Mouse (Mus musculus) T-cell, adult 2 months (primary cell): ENCODE results near the gene Etnk1.
"Not testable (repeated sequence)": the region's sequence is repeated elsewhere in the genome, so short reads cannot be mapped to it uniquely, and the experiment has no call there.

Experiments used
- DNase-seq: peaks from one replicate; pipeline ENCODE4 v3.0.0; 2022; ENCODE audit warnings: low spot score

Etnk1 gene

DNA sequence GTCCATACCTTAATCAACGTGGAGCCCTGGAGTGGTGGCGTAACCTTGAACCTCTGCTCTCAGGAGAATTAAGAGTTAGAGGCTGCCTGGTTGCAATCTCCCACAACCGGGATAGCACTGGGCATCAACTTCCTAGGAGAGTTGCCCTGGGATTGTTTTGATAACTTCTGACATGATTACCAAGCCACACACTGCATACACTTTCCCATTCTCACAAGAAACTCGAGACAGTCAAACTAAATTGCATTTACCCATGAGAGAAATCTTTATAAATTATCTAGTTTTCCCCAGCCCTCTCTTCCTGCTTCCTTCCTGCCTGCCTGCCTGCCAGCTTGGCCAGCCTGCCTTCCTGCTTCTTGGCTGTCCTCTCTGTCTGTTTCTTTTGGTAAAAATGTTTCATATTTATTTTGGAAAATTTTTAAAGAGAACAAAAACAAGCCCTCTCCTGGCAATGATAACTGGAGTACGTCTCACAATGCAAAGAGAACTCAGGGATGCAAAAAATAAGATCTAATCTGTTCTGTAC is 17.2 kb upstream of the Etnk1 start:
- DNase-seq = no peak

DNA sequence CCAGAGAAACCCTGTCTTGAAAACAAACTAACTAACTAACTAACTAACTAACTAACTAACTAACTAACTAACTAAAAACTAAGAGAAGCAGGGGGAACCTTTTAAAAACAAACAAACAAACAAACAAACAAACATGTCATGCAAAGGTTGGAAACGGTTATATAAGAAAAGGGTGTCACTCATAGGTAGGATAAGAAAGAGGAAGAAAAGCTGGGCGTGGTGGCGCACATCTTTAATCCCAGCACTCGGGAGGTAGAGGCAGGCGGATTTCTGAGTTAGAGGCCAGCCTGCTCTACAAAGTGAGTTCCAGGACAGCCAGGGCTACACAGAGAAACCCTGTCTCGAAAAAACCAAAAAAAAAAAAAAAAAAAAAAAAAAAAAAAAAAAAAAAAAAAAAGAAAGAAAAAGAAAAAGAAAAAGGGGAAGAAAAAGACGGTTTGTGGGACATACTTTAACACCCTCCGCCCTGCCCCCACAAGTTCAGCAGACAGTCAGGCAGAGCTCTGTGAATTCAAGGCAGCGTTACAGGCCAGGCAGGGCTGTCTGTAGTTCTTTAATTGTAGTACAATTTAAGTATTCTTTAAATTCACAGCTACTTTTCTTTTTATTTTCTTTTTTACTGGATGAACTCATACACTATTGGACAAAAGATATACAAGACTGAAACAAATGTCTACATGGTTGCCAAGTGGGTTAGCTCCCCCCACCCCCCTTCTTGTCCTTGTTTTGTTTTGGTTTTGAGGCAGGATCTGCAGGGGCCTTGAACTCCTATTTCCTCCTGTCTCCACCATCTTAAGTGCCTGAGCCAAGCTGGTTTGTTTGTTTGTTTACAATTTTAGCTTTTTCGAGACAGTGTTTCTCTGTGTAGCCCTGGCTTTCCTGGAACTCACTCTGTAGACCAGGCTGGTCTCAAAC is 15.7 kb upstream of the Etnk1 start:
- not testable (repeated sequence) for DNase-seq

DNA sequence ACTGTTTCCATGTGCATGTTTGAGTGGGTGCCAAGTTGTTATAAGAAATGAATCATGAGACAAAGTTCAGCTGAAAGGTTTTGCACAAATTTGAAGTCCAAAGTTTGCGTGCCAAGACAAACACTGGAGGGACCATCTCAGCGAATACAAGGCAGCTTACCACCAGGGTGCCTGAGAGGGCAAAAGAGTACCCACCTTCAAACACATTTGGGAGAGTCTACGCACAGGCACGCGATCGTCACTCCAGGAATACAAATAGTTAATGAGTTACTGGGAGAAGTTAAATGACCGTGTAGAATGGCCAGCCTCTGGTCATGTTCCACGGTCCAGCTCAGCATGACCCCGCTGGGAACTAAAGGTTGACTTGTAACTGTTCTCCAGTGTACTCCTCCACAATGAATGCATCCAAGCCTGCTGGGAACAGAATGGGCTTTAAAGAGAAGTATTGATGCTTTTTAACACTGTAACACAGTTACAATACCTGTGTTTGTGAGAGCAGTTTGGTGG is 14.6 kb upstream of the Etnk1 start:
- DNase-seq = no peak

DNA sequence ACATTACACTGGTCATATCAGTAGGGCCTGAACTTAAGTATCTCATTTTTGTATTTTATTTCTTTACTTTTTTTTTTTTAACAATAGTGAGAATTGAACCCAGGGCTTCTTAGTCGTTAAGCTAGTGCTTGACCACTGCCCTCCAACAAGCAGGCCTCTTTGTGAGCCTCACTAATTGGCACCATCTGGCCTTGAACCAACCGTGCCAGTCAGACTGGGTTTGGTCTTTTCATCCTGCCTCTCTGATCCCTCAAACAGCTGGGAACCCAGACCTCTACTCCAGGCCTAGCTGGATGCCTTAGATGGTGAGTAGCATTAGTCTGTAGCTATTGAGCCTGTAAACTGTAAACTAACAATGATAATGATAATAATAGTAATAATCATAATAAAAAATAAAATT is 13.9 kb upstream of the Etnk1 start:
- DNase-seq = no peak

DNA sequence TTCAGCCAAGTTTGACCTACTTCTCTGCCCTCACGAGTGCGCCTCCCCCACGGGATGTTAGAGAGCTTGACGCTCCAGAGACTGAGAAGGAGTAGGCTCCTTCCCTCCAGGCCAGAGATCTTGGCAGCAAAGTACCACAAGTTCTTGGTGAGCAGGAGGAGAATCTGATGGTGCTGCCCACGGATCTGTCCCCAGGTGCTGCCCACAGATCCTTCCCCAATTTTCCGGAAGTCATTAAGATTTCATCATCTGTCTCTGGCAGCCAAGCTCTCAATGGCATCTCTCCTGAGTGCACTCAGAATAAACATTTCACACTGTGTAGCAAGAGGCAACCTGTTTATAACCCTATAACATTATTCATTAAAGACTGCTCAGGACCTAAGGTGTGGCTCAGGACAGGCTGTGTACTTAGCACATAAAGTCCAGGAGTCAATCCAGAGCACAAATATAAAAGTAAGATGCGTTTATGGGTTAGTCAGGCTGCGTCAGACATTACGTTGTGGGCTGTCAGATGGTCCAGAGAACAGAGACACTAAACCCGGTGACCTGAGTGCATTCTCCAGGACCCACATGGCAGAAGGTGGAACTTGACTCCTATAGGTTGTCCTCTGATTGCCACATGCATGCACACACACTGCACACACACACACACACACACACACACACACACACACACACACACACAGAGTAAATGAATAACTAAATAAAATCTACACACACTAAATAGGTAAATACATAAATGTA is 13.1 kb upstream of the Etnk1 start:
- no peak for DNase-seq

DNA sequence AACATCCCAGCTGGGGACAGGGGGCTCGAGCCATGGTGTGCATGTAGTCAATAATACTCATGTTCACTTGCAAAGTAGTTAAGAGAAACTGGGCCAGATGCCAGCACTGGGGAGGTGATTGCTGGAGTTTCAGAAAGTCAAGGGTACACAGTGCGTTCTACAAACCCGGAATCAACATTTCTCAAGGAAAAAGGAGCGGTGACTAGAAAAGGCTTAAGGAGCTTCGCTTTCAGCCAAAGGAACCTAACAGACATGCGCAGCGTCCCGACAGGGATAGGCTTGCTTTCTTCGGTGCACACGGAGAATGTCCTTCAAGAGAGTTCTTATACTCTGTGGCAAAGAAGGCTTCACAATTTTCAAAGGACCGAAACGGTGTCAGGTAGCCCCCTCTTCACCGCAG is 12.1 kb upstream of the Etnk1 start:
- DNase-seq = no peak

DNA sequence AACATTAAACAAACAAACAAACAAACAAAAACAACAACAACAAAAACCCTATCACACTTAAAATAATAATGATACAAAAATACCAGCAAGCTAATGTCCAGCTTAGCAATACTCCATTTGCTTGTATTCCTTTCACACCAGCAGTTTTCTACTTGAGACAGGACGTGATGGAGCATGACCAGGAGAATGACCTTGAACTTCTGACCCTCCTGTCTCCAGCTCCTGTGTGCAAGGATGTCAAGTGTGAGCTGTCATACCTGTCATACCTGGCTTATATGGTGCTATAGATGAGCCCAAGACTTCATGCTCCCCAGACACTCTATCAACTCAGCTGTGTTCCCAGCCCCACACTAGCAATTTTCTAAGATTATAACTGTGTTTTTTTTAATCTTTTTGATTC is 11.0 kb upstream of the Etnk1 start:
- DNase-seq = no peak

DNA sequence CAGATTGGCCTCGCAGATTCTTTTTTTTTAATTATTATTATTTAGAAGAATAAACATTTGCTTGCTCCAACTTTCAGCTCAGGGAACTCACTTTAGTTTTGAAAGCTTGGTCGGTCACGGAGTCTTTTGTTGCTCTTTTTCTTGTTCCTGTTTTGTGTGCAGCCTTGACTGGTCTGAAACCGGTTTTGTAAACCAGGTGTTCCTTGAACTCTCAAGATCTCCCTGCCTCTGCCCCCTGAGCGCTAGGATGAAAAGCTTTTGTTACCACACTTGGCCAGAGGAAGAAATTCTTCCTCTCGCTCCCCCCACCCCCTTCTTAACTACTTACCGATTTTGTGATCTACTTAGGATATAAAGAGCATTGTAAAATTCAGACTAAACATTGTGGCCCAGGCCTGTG is 10.3 kb upstream of the Etnk1 start:
- DNase-seq = no peak

DNA sequence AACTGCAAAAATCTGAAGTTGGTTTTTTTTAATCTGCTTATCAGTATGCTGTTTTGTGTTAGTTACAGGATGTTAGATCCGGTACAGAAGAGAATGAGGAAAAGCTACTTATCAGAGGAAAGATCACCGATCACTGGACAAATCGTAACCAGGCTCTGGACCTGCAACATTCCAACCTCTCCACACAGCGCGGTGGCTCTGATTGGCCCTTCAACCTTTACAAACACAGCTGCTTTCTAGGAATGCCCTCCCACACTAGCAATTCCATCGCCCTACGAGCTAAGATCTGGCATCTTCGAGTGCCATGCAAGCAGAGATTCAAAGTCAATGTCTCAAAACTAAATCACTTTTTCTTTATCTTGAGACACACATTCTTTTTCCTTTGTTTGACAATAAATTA is 9.6 kb upstream of the Etnk1 start:
- no peak for DNase-seq

DNA sequence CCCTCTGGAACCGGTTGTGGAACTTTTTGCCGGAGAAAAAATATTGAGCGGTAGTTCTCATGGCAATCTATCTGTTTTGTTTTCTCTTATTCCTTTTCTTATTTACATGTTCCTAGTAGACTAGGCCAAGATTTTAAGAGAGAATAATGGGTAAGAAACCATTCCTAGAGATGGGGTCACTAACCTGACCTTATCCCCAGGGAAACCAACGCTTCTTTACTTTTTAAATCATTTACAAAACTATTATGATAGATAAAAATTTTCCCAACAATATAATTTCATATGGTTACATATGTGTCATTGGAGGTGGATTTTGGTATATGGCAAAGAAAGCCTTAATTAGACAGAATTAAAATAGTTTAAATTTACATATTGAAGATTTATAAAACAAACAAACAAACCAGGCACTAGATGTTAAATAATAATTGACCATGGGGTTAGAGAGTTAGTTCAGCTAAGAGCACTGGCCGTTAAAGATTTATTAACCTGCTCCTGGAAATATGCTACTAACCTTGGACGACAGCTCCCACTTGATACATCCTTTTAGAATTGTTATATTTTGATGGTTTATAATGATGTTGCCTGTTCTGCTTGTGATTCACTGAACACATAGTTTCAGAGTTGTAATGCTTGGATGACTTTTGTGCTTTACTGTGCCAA is 6.3 kb upstream of the Etnk1 start:
- no peak for DNase-seq

DNA sequence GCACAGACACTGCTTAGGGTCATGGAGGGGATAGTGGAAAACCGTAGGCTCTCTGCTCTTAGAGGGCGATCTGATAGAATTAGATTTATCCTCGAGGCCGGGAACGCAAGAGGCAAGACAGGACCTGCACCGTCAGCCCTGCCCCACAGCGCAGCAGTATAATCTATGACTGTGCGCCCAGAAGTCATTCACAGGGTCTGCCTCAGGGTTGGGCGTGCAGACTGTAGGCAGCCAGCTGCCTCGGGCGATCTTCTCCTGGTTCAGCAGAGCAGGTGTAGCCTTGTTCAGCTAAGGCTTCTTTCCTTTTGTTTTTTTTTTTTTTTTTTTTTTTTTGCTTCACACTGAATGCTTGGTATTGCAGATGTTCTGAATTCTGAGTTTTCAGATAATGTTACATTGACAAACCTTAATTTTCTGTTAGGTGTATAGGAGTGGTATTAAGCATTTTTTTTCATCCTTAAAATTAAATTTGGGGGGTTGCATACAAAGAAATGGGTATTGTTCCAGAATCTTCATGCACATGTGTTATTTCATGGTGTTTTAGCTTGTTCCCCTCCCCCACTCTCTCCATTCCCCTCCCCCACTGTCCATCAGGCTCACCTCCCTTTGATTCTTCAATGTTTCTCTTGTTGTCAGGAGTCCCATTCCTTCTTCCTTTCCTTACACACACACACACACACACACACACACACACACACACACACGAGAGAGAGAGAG is 4.7 kb upstream of the Etnk1 start:
- no peak for DNase-seq

DNA sequence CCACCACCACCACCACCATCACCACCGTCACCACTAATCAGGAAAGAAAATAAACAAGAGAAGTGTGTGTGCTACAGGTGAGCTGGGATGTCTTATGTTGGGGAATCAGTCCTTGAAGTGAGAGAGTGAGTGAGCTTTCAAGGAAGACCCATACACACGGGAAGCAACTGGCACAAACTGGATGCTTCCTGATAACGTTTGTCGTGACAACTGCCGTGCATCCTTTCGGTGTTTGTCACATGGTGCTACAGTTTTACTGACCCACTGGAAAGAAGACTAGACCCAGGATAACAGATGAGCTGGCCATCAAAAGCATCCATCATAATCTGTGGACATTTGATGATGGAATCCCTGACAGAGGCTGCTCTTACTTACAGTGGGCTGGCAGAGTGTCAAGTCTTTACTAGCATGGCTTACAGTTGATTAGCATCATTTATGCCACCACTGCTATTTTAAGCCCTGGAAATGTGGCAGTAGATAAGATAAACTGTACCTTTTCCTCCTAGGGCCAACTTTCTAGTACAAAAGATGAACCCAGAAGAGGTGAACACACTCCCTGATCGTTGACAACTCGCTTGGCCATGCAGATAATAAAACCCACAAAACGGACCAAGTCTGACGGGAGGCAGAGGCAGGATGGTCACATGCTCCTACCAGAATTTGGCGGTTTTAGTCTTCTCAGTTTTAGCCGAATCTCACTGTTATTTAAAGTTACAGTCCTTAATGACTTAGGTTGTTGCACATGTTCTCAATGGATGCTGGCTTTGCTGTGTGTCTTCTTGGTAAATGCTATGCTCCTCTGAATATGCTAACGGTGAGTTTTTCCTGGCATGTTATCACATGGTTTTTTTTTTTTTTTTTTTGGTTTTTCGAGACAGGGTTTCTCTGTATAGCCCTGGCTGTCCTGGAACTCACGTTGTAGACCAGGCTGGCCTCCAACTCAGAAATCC is 2.8 kb upstream of the Etnk1 start:
- no peak for DNase-seq

DNA sequence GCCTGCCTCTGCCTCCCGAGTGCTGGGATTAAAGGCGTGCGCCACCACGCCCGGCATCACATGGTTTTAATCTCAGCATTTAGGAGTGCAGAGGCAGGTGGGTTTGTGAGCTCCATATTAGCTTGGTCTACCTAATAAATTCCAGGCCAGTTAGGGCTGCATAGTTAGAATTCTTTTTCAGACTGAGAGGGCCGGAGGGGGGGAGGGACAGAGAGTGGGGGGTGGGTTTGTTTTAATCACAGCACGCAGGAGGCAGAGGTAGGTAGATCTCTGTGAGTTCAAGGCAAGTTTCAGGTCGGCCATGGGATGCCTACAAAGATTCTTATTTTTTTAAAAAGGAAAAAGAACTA is 2.1 kb upstream of the Etnk1 start:
- DNase-seq = no peak

DNA sequence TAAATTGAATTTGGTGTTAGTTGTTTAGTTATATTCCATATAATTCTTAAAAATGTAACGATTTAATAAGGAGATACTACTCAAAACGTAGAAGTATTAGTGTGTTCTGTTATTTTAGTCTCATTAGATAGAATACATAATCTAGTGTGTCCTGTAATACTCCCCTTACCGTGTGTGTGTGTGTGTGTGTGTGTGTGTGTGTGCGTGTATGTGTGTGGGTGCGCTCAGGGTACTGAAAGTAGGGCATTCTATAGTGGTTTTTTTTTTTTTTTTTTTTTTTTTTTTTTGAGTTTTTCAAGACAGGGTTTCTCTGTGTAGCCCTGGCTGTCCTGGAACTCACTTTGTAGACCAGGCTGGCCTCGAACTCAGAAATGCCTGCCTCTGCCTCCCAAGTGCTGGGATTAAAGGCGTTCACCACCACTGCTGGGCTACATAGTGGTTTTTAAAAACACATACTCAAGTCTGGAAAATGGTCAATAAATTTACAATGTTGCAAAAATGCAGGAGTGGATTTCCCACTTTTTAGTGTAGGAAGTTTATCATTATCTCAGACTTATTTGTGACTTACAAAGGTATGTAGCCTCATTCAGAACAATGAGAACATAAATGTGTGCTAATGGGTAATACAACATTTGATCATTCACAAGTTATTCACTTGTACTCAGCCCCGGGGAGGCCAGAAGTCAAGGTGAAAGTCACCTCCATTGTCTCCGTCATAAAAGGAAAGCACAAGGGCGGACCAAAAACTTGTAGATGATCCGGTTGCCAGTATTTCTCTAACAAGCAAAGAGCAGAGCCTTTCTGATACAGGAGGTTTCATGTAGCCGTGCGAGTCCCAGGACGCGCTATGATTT is 1.4 kb upstream of the Etnk1 start:
- DNase-seq = no peak

DNA sequence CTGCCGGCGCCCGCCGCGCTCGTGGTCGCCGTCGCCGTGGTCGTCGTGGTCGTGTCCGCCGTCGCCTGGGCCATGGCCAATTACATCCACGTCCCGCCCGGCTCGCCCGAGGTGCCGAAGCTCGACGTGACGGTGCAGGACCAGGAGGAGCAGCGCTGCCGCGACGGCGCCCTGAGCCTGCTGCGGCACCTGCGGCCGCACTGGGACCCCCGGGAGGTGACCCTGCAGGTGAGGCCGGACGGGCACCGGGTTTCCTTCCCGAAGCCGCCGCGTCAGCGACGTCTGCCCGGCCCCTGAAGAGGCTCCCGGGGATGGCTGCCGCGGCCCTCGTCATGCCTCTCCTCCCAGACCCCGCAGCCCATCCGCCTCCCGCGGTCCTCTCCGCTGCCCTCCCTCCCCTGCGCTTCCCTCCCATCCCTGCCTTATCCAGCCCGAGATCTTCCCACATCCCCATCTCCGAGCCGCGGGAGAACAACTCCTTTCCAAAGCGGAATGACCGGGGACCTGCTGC is 443 bp downstream of the Etnk1 start:
- no peak for DNase-seq

DNA sequence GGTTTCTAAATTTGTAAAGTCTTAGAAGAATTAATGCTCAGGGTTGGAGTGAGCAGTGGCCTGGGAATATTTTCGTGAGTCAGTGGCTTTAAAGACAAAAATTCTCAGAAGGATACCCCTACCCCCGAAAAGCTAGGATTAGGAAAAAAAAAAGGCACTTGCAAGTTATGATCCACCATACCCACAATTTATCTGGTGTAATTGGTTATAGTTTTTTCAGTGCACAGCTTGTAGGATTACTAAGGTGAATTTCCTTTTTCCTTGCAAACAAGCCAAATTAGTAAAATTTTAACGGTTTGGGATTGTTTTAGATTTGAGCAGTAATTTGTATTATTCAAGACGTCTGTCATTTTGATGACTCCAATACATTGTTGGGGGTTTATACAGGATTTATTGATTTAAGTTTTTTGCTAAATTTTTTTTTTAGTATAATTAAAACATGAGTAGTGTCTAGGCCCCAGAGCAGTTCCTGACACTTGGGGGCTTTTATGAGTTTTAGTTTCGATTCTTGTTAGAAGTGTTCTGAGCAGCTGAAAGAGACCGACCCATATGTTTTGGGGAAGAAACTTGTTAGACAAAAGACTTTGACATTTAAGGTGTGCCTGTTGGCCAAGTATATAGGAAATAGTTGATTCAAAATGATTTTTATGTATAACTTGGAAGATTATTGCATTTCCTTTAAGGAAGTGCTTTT is 1.1 kb downstream of the Etnk1 start:
- DNase-seq = no peak

DNA sequence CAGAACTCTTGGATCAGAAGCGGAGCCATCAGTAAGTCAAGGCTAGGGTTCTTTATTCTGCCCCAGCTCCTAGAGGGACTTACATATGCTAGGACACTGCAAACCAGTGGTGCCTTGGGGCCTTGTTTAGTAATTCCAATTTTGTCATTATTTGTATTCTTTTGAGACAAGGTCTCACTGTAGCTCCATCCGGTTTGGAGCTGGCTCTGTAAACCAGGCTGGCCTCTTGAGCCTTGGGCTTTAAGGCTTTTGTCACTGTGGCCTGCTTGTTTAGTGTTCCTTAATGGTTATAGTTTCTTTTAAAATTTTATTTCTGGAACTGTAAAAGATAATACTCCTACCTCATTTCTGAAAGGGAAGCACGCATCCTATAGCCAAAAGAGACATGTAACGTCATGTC is 2.4 kb downstream of the Etnk1 start:
- no peak for DNase-seq

DNA sequence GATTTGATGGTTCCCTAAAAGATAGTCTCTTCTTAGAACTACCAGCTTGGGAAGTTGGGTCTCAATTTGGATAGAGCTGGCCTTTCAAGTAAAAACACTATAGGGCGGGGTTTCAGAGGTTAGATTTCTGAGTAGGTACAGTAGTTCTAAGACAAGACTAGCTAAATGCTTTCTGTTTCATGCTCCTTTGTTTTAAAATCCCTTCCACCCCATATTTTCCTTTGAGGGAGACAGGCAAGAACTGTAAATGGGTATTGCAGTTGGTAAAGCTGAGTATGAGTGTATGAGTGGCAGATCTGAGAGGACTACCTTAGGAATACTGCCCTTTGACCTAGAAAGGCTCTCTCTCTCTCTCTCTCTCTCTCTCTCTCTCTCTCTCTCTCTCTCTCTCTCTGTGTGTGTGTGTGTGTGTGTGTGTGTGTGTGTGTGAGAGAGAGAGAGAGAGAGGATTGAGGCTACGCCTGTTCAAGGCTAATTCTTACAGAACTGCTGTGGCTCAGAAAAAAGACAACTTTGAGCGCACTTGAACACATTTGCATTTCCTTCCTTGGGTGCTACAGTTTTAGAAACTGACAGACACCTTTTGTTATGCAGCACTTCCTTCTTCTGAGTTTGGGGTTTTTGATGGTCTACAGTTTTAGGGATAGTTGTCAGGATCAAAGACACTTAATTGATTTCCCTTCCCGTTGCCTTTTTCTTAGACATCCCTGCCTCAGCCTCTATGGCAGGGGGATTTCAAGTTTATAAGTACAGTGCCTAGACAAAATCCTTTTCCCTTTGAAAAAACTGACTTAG is 3.3 kb downstream of the Etnk1 start:
- peak; percentile 20 for DNase-seq
